Mouse (Mus musculus) ovary, adult 10 weeks (tissue): ENCODE results near the gene Ccdc8. TPM values are rescaled to one million over a fixed set of nuclear protein-coding genes. Genes with fewer than 3 reads are reported as not detected.

Source experiments
- polyA plus RNA-seq: library from polyadenylated mRNA; stranded (reverse); fragments of 350-450 nt; fragmentation: Illumina TruSeq; extraction: RNeasy Lipid Tissue Mini Kit (QIAGEN cat#74804); gene quantifications from one replicate; pipeline ENCODE4 v1.2.3, GENCODE M21; 2014

The Ccdc8 gene
- polyA plus RNA-seq: 8.7 TPM

DNA sequence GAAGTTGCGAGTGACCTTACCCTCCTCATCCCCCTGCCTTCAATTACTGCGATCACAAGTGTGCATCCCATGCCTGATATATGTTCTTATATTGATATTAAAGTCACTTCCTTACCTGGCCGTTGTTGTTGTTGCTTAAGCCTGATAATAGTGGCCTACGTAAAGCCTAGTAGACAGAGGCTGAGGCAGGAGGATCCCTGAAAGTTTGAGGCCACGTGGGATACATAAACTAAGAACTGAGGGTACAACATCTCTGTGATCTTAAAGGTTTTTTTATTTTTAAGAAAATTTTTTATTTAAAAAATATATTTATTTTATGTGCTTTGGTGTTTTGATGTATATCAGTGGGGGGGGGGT is at the start of gene Ccdc8:
Gene Ccdc8 (plus strand): TSS at position 258 of the 357 bp plus-strand sequence.

DNA sequence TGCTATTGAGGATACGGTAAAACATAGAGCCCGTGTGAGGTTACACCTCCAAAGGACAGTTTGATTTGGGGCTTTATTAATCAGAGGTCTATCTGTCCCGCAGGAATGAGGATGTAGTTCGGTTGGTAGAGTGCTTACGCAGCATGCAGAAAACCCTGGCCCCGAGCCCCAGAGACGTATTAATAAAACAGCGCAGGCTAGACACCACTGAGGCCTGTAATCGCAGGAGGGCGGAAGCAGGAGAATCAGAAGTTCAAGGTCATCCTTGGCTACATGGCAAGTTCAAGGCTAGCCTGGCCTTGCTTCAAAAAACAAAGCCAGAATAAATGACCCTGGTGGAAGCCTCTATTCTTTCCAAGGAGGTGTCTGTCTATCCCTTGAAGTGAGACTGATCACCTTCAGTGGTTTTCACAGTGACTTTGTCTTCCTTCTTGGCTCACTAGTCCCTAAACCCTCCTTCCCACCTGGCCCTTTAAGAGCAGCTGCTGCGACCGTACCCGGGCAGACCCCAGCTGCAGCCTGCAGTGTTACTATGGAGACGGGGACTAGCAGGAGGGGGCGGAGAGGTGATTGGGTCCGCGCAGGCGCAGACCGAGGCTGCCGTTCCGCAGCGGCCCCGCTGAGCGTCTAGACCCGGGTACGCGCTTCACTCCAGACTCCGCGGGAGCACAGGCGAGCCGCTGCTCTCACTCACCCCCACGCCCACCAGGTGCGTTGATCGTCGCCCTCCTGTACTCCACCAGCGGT is 48.3 kb upstream of the Ccdc8 start, which contains the start of gene Pnmal2:
Gene Pnmal2 (plus strand): TSS at position 622 of the 747 bp plus-strand sequence.

DNA sequence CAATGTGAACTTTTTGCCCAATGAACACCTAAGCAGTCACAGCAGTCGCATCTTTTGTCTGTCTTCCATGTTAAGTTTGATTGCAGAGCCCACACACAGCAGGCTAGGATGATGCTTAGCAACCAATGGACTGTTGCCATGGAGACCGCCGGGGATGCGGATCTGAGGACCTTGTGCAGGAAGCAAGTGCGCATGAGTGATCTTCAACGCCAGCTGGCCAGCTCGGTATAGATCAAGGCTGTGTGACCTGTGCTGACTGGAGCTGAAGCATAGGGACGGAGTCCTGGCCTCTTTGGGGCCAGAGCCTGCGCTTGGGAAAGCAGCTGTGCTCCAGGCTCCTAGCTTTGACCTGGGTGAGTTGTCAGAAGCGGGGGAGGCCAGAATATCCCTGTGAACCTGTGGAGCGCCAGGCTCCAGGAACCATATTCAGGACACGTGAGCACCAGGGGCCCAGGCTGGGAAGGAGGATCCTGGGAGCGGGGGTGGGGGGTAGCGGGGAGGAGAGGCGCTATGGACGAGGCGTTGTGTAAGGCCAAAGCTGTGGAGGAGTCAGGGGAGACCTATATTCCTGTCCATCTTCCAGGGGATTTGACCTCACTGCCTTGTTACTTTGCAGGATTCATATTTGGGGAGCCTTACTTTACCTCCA is 32.8 kb upstream of the Ccdc8 start, which contains the start of gene Pnmal1:
Gene Pnmal1 (plus strand): TSS at position 141 of the 649 bp plus-strand sequence.

DNA sequence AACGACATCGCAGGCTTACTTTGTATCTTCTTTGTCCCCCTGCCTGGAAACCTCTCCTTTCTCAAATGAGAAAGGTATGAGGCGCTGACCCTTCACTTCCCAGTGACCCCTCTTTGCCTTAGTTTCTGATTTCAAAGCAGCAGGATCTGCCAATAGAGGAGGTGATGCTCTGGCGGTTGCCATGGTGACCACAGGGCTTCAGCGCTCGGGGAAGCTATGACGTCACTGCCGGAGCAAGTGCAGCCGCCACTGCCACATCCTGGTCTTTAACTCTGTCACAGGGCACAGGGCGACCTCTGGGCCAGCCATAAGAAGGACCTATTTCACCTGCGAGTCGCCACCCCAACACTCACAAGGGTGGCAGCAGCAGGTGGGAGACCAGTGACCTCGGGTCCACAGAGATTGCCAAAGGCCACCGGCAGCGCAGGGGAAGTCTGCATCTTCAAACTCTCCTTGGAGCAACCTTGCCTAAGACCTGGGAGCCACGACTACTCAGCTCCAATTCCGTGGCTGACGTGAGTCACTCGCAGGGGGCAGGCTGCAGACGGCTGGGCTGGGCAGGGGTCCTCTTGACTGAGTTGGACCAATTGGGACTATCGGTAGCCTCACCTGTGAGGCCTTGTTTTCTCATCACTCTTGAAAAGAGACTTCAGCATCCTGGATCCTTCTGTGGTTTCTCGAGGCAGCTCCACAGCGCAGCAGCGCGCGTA is 9.5 kb upstream of the Ccdc8 start, which contains the start of gene Gm42372:
Gene Gm42372 (plus strand): TSS at position 228 of the 710 bp plus-strand sequence.

DNA sequence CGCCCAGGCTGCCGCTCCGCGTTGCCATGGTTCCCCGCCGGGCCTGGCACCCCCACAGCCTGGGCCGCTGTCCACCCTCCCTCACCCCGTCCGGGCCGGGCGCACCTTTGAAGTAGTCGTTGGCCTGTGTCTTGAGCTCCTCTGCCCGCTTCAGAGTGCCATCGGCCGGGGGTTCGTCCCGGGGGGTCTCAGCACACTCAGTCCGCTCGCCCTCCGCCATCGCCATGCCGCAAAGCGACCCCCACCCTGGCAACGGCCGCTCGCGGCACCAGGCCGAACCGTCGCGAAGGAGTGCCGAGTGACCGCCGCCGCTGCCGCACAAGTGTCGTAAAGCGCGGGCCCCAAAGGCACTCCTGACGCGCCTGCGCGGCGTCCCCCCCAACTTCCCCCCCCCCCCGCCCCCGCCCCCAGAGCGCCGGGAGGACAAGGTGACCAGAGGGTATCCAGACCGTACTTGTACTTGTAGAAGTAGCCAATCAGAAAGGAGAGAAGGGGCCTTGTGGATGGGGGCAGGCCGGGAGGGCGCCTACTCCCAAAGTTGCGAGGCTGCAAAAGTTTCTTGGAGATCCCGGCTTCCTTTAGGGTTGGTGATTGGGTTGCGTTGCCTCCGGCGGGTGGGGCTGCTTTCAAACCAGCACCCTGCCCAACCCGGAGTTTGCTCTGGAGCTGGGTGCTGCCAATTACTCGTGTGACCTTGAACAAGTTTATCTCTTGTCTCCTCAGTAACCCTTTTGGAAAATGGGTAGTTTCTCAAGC is 35.3 kb downstream of the Ccdc8 start, which contains the start of gene Ppp5c:
Gene Ppp5c (minus strand): TSS at position 337 of the 756 bp plus-strand sequence.

Other genes starting within 250 kb of the Ccdc8 start
- gene Slc1a5, start 211.4 kb upstream of the Ccdc8 start, polyA plus RNA-seq: 7.4 TPM
- gene Strn4, start 176.8 kb upstream of the Ccdc8 start, polyA plus RNA-seq: 27.4 TPM
- 7.8 TPM for gene Fkrp, start 176.0 kb upstream of the Ccdc8 start, polyA plus RNA-seq
- gene Prkd2, start 149.8 kb upstream of the Ccdc8 start, polyA plus RNA-seq: 0.46 TPM
- gene Dact3, start 117.4 kb upstream of the Ccdc8 start, polyA plus RNA-seq: 3.2 TPM
- gene Gng8, start 100.9 kb upstream of the Ccdc8 start, polyA plus RNA-seq: 0.57 TPM
- 1.7 TPM for gene Ptgir, start 86.2 kb upstream of the Ccdc8 start, polyA plus RNA-seq
- gene Calm3, start 68.6 kb upstream of the Ccdc8 start, polyA plus RNA-seq: 30.5 TPM
- 4.2 TPM for gene Pnmal2, start 48.0 kb upstream of the Ccdc8 start, polyA plus RNA-seq
- 1.6 TPM for gene Pnmal1, start 33.0 kb upstream of the Ccdc8 start, polyA plus RNA-seq
- gene Gm42372, start 9.6 kb upstream of the Ccdc8 start, polyA plus RNA-seq: not detected
- 7.8 TPM for gene Ppp5c, start 35.2 kb downstream of the Ccdc8 start, polyA plus RNA-seq
- 1.7 TPM for gene Hif3a, start 69.7 kb downstream of the Ccdc8 start, polyA plus RNA-seq
- not detected for gene Psg16, start 81.3 kb downstream of the Ccdc8 start, polyA plus RNA-seq
- not detected for gene Ceacam3, start 157.6 kb downstream of the Ccdc8 start, polyA plus RNA-seq
- not detected for gene Psg29, start 210.8 kb downstream of the Ccdc8 start, polyA plus RNA-seq